ENCODE assay signal across 10 mouse cellular contexts in the genomic region with DNA sequence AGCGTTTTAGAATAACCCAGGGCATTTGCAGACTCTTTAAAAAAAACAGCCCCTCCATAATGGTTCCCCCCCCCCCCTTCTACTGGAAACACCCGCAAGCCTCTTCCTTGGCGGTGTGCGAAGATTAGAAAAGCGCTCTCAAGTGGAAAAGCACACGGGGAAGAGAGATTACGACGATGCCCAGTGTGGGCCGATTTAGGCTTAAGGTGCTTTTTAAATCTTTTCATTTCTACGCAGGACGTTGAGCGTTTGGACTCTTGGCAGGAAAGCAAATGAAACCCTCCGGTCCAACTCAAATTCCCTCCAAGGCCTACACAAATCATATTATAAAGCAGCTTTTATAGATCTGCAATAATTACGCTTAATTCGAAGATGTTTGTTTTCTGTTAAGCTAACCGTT. TPM values are rescaled to one million over a fixed set of nuclear protein-coding genes. Genes with fewer than 3 reads are reported as not detected.
DNase-seq lines count a peak whose midpoint lies in the region; ATAC-seq and TF ChIP-seq lines count a peak whose summit lies in the region.
"Had no signal": no experiment of that assay in that cellular context is flagged by ENCODE, and none has a peak within 500 bp of the region (broad histone marks: within the 10 kb centered on the region; RNA-seq: fewer than 3 reads in every experiment).

No protein-coding gene starts in this region.

- no peaks in the 10 kb centered on the region for H3K9me3 ChIP-seq in heart, embryonic 13.5 days
- no peaks in the 10 kb centered on the region for H3K9me3 ChIP-seq in hindbrain, embryonic 14.5 days (ENCODE audit: control insufficient read depth, low read length)
- no peaks in the 10 kb centered on the region for H3K9me3 ChIP-seq in midbrain, embryonic 11.5 days (ENCODE audit: control insufficient read depth, low read length)

- TF ChIP-seq CTCF in cortical plate, adult 2 months (IDR thresholded peaks at IDR 0.05; ENCODE audit: extremely low read depth, insufficient read depth, low read length): no peak

- H3K27ac ChIP-seq in heart, embryonic 13.5 days (replicated peaks): no peak overlapping the region
- H3K27ac ChIP-seq in cortical plate, adult 2 months (ENCODE audit: insufficient read depth, low read length): no peak overlapping the region
- peak overlapping the region; percentile 33; the same call in 1 of the 2 replicates for H3K27ac ChIP-seq in hindbrain, embryonic 14.5 days
- peak overlapping the region; percentile 72; the same call in 1 of the 2 replicates for H3K27ac ChIP-seq in midbrain, embryonic 11.5 days (ENCODE audit: low read depth, low read length)
- H3K27ac ChIP-seq: macrophage had no signal

- H3K9ac ChIP-seq in heart, embryonic 13.5 days: peak overlapping the region; percentile 76
- peak overlapping the region; percentile 12; the same call in 1 of the 2 replicates for H3K9ac ChIP-seq in hindbrain, embryonic 14.5 days
- H3K9ac ChIP-seq in midbrain, embryonic 11.5 days (ENCODE audit: low read length): peak overlapping the region; percentile 42

- 19% methylated on average over 16 of the region's 16 CpGs for WGBS in heart, embryonic 13.5 days
- WGBS in hindbrain, embryonic 14.5 days: 20% methylated on average over 16 of the region's 16 CpGs
- WGBS in midbrain, embryonic 11.5 days: 13% methylated on average over 16 of the region's 16 CpGs

- H3K27me3 ChIP-seq in heart, embryonic 13.5 days (replicated peaks): peaks cover 20% of the 10 kb centered on the region
- no peaks in the 10 kb centered on the region for H3K27me3 ChIP-seq in hindbrain, embryonic 14.5 days (ENCODE audit: control insufficient read depth, insufficient read depth, low read length)
- no peaks in the 10 kb centered on the region for H3K27me3 ChIP-seq in midbrain, embryonic 11.5 days (ENCODE audit: control insufficient read depth, insufficient read depth, low read length)

- DNase-seq in heart, postnatal 4 days: no peak
- DNase-seq in hindbrain, embryonic 14.5 days (ENCODE audit: low spot score): no peak
- peak; percentile 93 for DNase-seq in midbrain, embryonic 11.5 days (ENCODE audit: low spot score, missing footprints)
- DNase-seq in gastrocnemius, postnatal 4 days (ENCODE audit: low spot score in 2 of 2): no peak
- no peak for DNase-seq in lung, postnatal 36 days
- DNase-seq: spleen, adult 18-20 months had no signal

- peak overlapping the region; percentile 48 for H3K4me3 ChIP-seq in heart, embryonic 13.5 days
- H3K4me3 ChIP-seq in cortical plate, adult 2 months (ENCODE audit: insufficient read depth, low read length): peak overlapping the region; percentile 15
- H3K4me3 ChIP-seq in hindbrain, embryonic 14.5 days (replicated peaks; ENCODE audit: low read length): peak overlapping the region; percentile 25
- H3K4me3 ChIP-seq in midbrain, embryonic 11.5 days (ENCODE audit: low read depth, low read length): peak overlapping the region; percentile 34

- peak overlapping the region; percentile 78 for H3K4me2 ChIP-seq in heart, embryonic 13.5 days
- peak overlapping the region; percentile 56 for H3K4me2 ChIP-seq in hindbrain, embryonic 14.5 days (replicated peaks)
- H3K4me2 ChIP-seq in midbrain, embryonic 11.5 days: peak overlapping the region; percentile 59

- TF ChIP-seq POLR2A in cortical plate, adult 2 months (IDR thresholded peaks at IDR 0.05; ENCODE audit: extremely low read depth, insufficient read depth, low read length): no peak

- ATAC-seq in heart, embryonic 13.5 days (ENCODE audit: extremely low read depth, insufficient number of reproducible peaks, low FRiP score, low TSS enrichment): no peak
- peak; percentile 44; the same call in 1 of the 2 replicates for ATAC-seq in hindbrain, embryonic 14.5 days (ENCODE audit: low FRiP score)
- no peak for ATAC-seq in midbrain, embryonic 11.5 days (ENCODE audit: low FRiP score)
- ATAC-seq in CD4-positive, CD25-positive, alpha-beta regulatory T cell, adult 4 months: no peak

- no peaks in the 10 kb centered on the region for H3K36me3 ChIP-seq in heart, embryonic 13.5 days
- H3K36me3 ChIP-seq in hindbrain, embryonic 14.5 days (replicated peaks; ENCODE audit: control insufficient read depth, insufficient read depth): no peaks in the 10 kb centered on the region
- H3K36me3 ChIP-seq in midbrain, embryonic 11.5 days (ENCODE audit: control insufficient read depth, insufficient read depth, low read length): no peaks in the 10 kb centered on the region

- H3K4me1 ChIP-seq in heart, embryonic 13.5 days: peaks cover 35% of the 10 kb centered on the region
- peaks cover 2% of the 10 kb centered on the region; the same call in 1 of the 2 replicates for H3K4me1 ChIP-seq in cortical plate, adult 2 months (ENCODE audit: control insufficient read depth, insufficient read depth, low read length)
- peaks cover 21% of the 10 kb centered on the region for H3K4me1 ChIP-seq in hindbrain, embryonic 14.5 days (replicated peaks; ENCODE audit: control insufficient read depth, insufficient read depth, low read length)
- H3K4me1 ChIP-seq in midbrain, embryonic 11.5 days (ENCODE audit: control insufficient read depth, insufficient read depth, low read length): peaks cover 49% of the 10 kb centered on the region

RNA-seq across cellular contexts. Expression of gene Axin2, which starts 29.6 kb away (rescaled TPM):
- 1.5 and 2.0 TPM in 2 replicates for polyA plus RNA-seq in heart, embryonic 13.5 days (2015; fragmentation: Nextera tagmentation; extraction: Ambion mirVana)
- 1 to 10 TPM; 5.8 to 6.3 TPM for total RNA-seq in heart, postnatal 4 days (2021)
- 21.8 and 23.3 TPM in 2 replicates for polyA plus RNA-seq in cortical plate, adult 2 months (2012; rRNA removed)
- polyA plus RNA-seq in hindbrain, embryonic 14.5 days (2014; fragmentation: Nextera tagmentation; extraction: Ambion mirVana): 9.0 and 11.7 TPM in 2 replicates
- polyA plus RNA-seq in midbrain, embryonic 11.5 days (2014; fragmentation: Nextera tagmentation; extraction: Ambion mirVana): 20.8 and 23.1 TPM in 2 replicates
- 10 to 100 TPM in 1 of 2 experiments, 1 to 10 TPM in 1; 4.4 to 10.5 TPM for polyA plus RNA-seq in CD4-positive, CD25-positive, alpha-beta regulatory T cell, adult 4 months (2017; shearing (Covaris generic))
- total RNA-seq in gastrocnemius, postnatal 4 days (2021): 10 to 100 TPM; 24.5 to 26.8 TPM
- polyA plus RNA-seq: macrophage had no signal

Comparison
In these comparisons a context has a peak if more than half of its experiments do, and no peak if none do; other contexts are left out.
1. H3K27ac ChIP-seq: peak in hindbrain, embryonic 14.5 days (single experiment) and midbrain, embryonic 11.5 days (single experiment); none in heart, embryonic 13.5 days (single experiment) and cortical plate, adult 2 months (single experiment).
2. H3K9ac ChIP-seq: peak in every context shown above with its lines; median percentile 76 in heart, embryonic 13.5 days; 42 in midbrain, embryonic 11.5 days; 12 in hindbrain, embryonic 14.5 days.
3. Peak in every context shown above with its lines, with median percentiles within 50 percentile points of each other: H3K4me2 ChIP-seq and H3K4me3 ChIP-seq.